Mouse (Mus musculus) lung, embryonic 14.5 days (tissue): ENCODE measurements around the gene Itgb8. TPM values are rescaled to one million over a fixed set of nuclear protein-coding genes. Genes with fewer than 3 reads are reported as not detected.
A peak's percentile ranks its signal among the peaks of the same experiment; 100 is the strongest.

Experiments used
- ATAC-seq: fragments of 200-750 bp; cut with Nextera tagmentation; 2 replicates; pipeline ENCODE4 v1.8.0; 2017; ENCODE audit warnings: mild to moderate bottlenecking, moderate TSS enrichment, moderate library complexity; ENCODE audit not compliant: insufficient read depth
- DNase-seq: peaks from one replicate; pipeline ENCODE4 v3.0.0-alpha.2; 2015
- H3K27ac ChIP-seq: fragments of 300-500 bp; sonication (generic); 2 replicates; pipeline ENCODE4 v1.5.1; 2014; ENCODE audit warnings: low read depth, mild to moderate bottlenecking, moderate library complexity
- H3K27me3 ChIP-seq: fragments of 300-500 bp; sonication (generic); 2 replicates; pipeline ENCODE4 v1.6.1; 2014; ENCODE audit warnings: low read length, control low read depth; ENCODE audit not compliant: insufficient read depth
- H3K36me3 ChIP-seq: fragments of 300-500 bp; sonication (generic); 2 replicates; pipeline ENCODE4 v1.6.1; 2014; ENCODE audit warnings: control low read depth; ENCODE audit not compliant: insufficient read depth
- H3K4me1 ChIP-seq: fragments of 300-500 bp; sonication (generic); 2 replicates; pipeline ENCODE4 v1.6.1; 2014; ENCODE audit warnings: antibody characterized with exemption, control low read depth; ENCODE audit not compliant: insufficient read depth
- H3K4me2 ChIP-seq: fragments of 300-500 bp; sonication (generic); 2 replicates; pipeline ENCODE4 v1.6.1; 2014; ENCODE audit warnings: mild to moderate bottlenecking
- H3K4me3 ChIP-seq: fragments of 300-500 bp; sonication (generic); 2 replicates; pipeline ENCODE4 v1.5.1; 2014; ENCODE audit warnings: low read depth, low read length
- H3K9ac ChIP-seq: fragments of 300-500 bp; sonication (generic); 2 replicates; pipeline ENCODE4 v1.6.1; 2014
- H3K9me3 ChIP-seq: fragments of 300-500 bp; sonication (generic); 2 replicates; pipeline ENCODE4 v1.6.1; 2016; ENCODE audit warnings: low read depth, low read length, control low read depth
- CTCF ChIP-seq: IDR thresholded peaks from 2 replicates; pipeline ENCODE4 v1.5.1; 2016; ENCODE audit warnings: antibody characterized with exemption, low read depth
- WGBS: fragments of 180-500 bp; shearing (Covaris S2); extraction: QIAGEN DNeasy Blood & Tissue Kit; methylation state at CpG from one replicate; pipeline ENCODE4 v1.1.7; 2014; 5-methylcytosine and 5-hydroxymethylcytosine counted together
- polyA plus RNA-seq: library from polyadenylated mRNA; unstranded; fragments of >200 nt; fragmentation: Nextera tagmentation; extraction: Ambion mirVana; gene quantifications from 2 replicates; pipeline ENCODE4 v1.2.1, GENCODE M21; 2014

Itgb8 gene
- polyA plus RNA-seq, 1 experiment from 2014 or later: 4.6 TPM

DNA sequence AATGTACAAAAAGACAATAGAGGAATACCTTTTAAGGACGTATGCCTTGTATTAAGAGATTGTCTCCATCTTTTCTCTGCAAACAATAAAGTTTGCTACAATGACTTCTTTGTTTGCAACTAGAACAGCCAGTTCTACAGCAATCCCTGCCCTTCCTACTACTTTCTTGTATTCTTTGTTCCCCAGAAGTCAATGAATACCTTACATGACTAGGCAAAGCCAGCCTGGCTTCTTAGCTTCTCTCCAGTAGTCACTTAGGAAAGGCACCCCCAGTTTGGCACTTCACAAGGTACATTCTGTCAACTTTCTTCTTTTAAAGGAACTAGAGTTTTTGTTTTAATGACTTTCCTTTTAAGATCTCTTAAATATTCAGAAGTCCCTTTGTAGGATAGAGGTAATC is 10.7 kb downstream of the Itgb8 start:
- Histone ChIP-seq H3K9me3 (no peaks in the 10 kb centered on the region), H3K27ac (no peak overlapping the region), H3K9ac (no peak overlapping the region), H3K4me1 (0 out of 2 replicates have a peak, but pooled peaks cover 3% of the 10 kb centered on the region), H3K27me3 (no peaks in the 10 kb centered on the region), H3K4me3 (no peak overlapping the region), H3K4me2 (no peak overlapping the region), H3K36me3 (no peaks in the 10 kb centered on the region)
- ATAC-seq (no peak), DNase-seq (peak; percentile 18)
- TF ChIP-seq CTCF: no peak
- WGBS: 75% methylated on average over 1 of the region's 1 CpGs

DNA sequence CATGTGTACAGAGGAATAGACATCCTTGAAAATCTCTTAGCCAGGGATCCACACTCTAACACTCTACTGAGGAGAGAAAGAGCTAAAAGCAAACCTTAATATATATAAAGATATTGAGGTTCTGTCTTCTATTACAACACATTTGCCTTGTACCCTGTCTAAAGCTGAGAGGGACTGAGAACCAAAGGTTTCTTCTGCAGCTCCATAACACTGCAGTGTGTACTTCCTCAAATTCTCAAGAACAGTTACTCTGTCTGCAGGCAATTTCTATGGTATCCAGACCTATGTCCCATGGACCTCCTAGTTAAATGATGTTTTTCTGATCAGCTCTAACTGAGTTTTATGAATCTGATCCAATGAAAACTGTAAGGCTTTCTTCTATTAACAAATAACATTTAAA is 13.9 kb downstream of the Itgb8 start:
- no peak for ATAC-seq
- H3K4me2 ChIP-seq: no peak overlapping the region
- no peaks in the 10 kb centered on the region for H3K9me3 ChIP-seq
- no peak for DNase-seq
- no peaks in the 10 kb centered on the region for H3K36me3 ChIP-seq
- no peak overlapping the region for H3K4me3 ChIP-seq
- H3K9ac ChIP-seq: no peak overlapping the region
- no peak for TF ChIP-seq CTCF
- no peak overlapping the region for H3K27ac ChIP-seq
- no peaks in the 10 kb centered on the region for H3K4me1 ChIP-seq
- no peaks in the 10 kb centered on the region for H3K27me3 ChIP-seq

DNA sequence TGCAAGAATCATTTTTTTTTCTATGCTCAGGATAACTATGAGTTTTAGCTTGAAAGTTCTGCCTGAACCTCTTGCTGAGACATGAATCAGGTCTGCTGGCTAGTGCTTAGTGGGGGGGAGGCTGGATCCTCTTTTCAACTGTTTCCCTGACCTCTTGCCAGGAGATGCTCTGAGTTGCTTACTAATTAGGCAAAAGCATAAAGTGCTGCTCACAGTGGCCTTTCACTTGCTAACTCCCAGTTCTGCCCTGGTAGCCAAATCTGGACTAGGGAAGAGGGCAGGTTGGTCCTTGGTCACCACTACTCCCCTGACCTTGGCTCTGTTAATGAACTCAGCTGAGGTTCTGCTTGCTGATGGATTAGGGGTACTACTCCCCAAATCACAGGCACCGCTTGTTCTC is 19.2 kb downstream of the Itgb8 start:
- Histone ChIP-seq H3K27ac (no peak overlapping the region), H3K4me3 (no peak overlapping the region), H3K4me2 (no peak overlapping the region), H3K9ac (no peak overlapping the region), H3K36me3 (no peaks in the 10 kb centered on the region), H3K27me3 (no peaks in the 10 kb centered on the region), H3K9me3 (no peaks in the 10 kb centered on the region), H3K4me1 (no peaks in the 10 kb centered on the region)
- no peak for TF ChIP-seq CTCF
- DNase-seq (no peak), ATAC-seq (no peak)
- 94% methylated on average over 1 of the region's 1 CpGs for WGBS

DNA sequence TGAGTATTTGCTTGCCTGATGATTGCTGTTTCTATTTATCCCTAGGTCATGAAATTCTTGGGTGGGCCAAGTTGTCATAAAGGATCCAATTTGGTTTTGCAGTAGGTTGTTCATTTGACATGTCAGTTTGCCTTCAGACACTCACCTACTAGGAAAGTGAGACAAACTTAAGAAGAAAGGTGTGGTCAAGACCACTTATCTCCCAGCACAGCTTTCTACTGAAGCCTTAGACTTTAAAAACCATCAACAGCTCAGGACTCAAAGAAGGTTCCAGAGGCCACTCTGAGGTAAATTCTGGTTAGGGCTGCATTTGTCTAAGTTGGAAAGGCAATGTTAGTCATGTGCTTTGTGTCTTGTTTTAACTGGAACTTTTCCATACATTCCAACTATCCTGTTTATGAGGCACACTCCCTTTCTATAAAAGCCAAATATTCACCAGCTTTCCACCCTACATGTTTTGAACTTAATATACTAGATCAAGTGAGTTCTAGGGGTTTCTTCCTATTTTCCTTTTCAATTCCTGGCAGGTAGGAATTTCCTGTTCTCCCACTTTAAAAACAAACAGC is 20.8 kb downstream of the Itgb8 start:
- H3K4me3 ChIP-seq: no peak overlapping the region
- H3K27ac ChIP-seq: no peak overlapping the region
- TF ChIP-seq CTCF: no peak
- H3K27me3 ChIP-seq: no peaks in the 10 kb centered on the region
- no peak for ATAC-seq
- H3K4me1 ChIP-seq: no peaks in the 10 kb centered on the region
- no peak for DNase-seq
- no peak overlapping the region for H3K9ac ChIP-seq
- no peaks in the 10 kb centered on the region for H3K36me3 ChIP-seq
- no peaks in the 10 kb centered on the region for H3K9me3 ChIP-seq
- H3K4me2 ChIP-seq: no peak overlapping the region

DNA sequence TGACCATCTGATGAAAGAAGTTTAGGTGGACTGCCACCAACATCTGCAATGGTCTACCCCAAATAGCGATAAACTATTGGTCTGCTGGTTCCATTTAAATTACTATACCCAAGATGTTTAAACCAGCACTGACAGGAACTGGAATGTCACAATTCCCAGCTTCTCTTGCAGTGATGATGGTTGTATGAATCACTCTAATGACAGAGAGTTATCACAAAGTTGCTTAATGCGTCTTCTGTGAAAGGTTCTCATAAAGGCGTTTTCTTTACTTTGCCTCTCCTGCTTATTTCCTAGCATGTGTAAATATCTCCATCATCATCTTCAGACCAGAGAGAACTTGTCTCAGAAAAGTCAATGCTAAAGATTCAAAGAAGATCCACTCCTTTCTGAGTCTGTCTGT is 23.4 kb downstream of the Itgb8 start:
- DNase-seq (no peak), ATAC-seq (no peak)
- TF ChIP-seq CTCF: no peak
- H3K27ac ChIP-seq: no peak overlapping the region
- H3K4me3 ChIP-seq: no peak overlapping the region
- WGBS: 92% methylated on average over 3 of the region's 3 CpGs
- H3K27me3 ChIP-seq: no peaks in the 10 kb centered on the region
- H3K9ac ChIP-seq: no peak overlapping the region
- H3K36me3 ChIP-seq: no peaks in the 10 kb centered on the region
- H3K9me3 ChIP-seq: no peaks in the 10 kb centered on the region
- H3K4me2 ChIP-seq: no peak overlapping the region
- no peaks in the 10 kb centered on the region for H3K4me1 ChIP-seq

DNA sequence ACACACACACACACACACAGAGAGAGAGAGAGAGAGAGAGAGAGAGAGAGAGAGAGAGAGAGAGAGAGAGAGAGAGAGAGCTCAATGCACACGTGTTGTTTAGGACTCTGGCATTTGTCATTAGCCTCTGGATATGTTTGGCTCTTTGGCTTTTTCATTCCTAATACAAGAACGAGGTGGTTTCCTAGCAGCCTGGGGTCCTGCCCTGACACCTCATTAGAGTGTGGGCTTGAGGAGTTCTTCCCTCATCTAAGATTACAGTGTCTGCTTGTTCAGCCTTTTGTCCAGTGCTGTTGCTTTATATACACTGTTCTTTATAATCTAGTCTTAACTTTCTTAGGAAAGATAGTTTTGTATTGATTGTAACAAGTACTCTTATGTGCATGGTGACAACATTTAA is 27.1 kb downstream of the Itgb8 start:
- H3K4me2 ChIP-seq: no peak overlapping the region
- no peaks in the 10 kb centered on the region for H3K27me3 ChIP-seq
- 30% methylated on average over 2 of the region's 2 CpGs for WGBS
- no peaks in the 10 kb centered on the region for H3K4me1 ChIP-seq
- H3K36me3 ChIP-seq: no peaks in the 10 kb centered on the region
- no peaks in the 10 kb centered on the region for H3K9me3 ChIP-seq
- peak; percentile 70; the same call in 1 of the 2 replicates for ATAC-seq
- no peak overlapping the region for H3K27ac ChIP-seq
- peak; percentile 51 for DNase-seq
- no peak overlapping the region for H3K4me3 ChIP-seq
- no peak overlapping the region for H3K9ac ChIP-seq
- no peak for TF ChIP-seq CTCF

DNA sequence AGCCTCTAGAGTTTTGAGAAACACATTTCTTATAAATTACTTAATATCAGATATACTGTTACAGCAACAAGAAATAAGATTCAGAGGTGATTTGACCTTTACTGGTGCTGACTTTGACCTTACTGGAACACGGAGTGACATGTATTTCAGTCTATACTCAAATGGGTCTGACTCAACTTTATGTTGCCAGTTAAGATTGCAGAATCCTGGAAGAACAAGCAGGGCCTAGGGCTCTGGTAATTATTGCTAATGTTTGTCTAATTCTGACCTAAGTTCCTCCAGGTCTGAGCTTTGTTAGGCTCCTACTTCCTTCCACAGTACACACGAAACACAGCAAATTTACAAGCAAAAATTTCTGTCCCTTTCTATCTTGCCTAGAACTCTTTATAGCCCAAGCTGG is 28.0 kb downstream of the Itgb8 start:
- ATAC-seq (no peak), DNase-seq (no peak)
- no peaks in the 10 kb centered on the region for H3K27me3 ChIP-seq
- 75% methylated on average over 2 of the region's 2 CpGs for WGBS
- H3K27ac ChIP-seq: no peak overlapping the region
- no peak overlapping the region for H3K4me3 ChIP-seq
- no peak for TF ChIP-seq CTCF
- no peak overlapping the region for H3K9ac ChIP-seq
- no peaks in the 10 kb centered on the region for H3K9me3 ChIP-seq
- no peaks in the 10 kb centered on the region for H3K36me3 ChIP-seq
- no peak overlapping the region for H3K4me2 ChIP-seq
- H3K4me1 ChIP-seq: no peaks in the 10 kb centered on the region

DNA sequence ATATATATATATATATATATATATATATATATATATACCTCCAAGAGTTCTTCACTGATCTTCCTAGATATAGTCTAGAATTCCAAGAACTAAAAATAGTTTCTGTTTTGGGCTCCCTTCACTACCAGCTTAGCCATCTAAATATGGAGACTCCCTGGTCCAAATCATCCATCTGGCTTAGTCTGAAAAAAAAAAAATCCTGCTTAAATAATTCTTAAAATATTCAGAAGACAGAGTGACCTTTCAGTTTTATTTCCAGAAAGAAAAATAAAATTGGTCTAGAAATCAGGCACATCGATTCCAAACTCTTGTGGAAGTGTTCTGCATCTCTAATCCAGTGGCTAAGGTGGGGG is 28.6 kb downstream of the Itgb8 start:
- 95% methylated on average over 1 of the region's 1 CpGs for WGBS
- Histone ChIP-seq H3K27ac (no peak overlapping the region), H3K4me2 (no peak overlapping the region), H3K9me3 (no peaks in the 10 kb centered on the region), H3K27me3 (no peaks in the 10 kb centered on the region), H3K4me3 (no peak overlapping the region), H3K9ac (no peak overlapping the region), H3K4me1 (no peaks in the 10 kb centered on the region), H3K36me3 (no peaks in the 10 kb centered on the region)
- ATAC-seq (no peak), DNase-seq (no peak)
- TF ChIP-seq CTCF: no peak
